Mouse (Mus musculus): Measurements from ENCODE around the gene Ubp1. TPM values are rescaled to one million over a fixed set of nuclear protein-coding genes. Genes with fewer than 3 reads are reported as not detected.
A peak's percentile ranks its signal among the peaks of the same experiment; 100 is the strongest.

Gene Ubp1
- polyA plus RNA-seq, 1 experiment from 2014 or later, result 20.5 TPM

- H3K9ac ChIP-seq (replicated peaks; ENCODE audit: low read depth), result no peak overlapping the region
- H3K4me3 ChIP-seq (ENCODE audit: low read depth, low read length), result no peak overlapping the region
- TF ChIP-seq CTCF (IDR thresholded peaks at IDR 0.05) (no peak), EP300 (IDR thresholded peaks at IDR 0.05) (no peak)
- H3K27me3 ChIP-seq (replicated peaks; ENCODE audit: insufficient read depth, low read length), result no peaks in the 10 kb centered on the region
- H3K4me2 ChIP-seq (replicated peaks; ENCODE audit: low read depth, low read length), result no peak overlapping the region
- DNase-seq (ENCODE audit: low spot score) (no peak), ATAC-seq (no peak)
- H3K4me1 ChIP-seq (ENCODE audit: insufficient read depth, low read depth, low read length), result no peaks in the 10 kb centered on the region
- H3K9me3 ChIP-seq (ENCODE audit: low read length), result no peaks in the 10 kb centered on the region
- no peak overlapping the region for H3K27ac ChIP-seq (ENCODE audit: low read length)
- WGBS, result 86% methylated on average over 4 of the region's 4 CpGs
- peaks cover 28% of the 10 kb centered on the region; the same call in 1 of the 2 replicates for H3K36me3 ChIP-seq (ENCODE audit: insufficient read depth, low read length)
Observed at GRCm38 (mm10) chr9:113973857-113974256, 43.1 kb downstream of the Ubp1 start.

DNA sequence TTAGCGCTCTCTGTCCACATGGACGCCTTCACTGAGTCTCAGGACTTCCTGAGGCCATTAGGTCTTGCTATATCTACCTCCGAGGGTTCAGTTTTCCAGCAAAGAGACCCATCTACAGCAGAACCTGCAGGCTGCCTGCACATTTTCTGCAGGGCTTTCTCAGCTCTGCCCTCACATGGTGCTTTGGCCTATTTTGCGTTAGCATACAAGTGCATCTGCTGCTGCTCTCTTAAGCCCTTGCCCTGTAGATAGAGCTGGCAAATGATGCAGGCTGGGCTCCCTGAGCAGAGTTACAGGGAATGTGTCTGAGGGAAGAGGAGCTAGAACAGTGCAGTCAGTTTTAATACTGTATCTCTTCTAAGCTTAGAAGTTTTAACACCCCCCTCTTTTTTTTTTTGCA is 44.2 kb downstream of the Ubp1 start:
- H3K4me2 ChIP-seq (replicated peaks; ENCODE audit: low read depth, low read length), result no peak overlapping the region
- no peak overlapping the region for H3K9ac ChIP-seq (replicated peaks; ENCODE audit: low read depth)
- no peak overlapping the region for H3K27ac ChIP-seq (ENCODE audit: low read length)
- H3K9me3 ChIP-seq (ENCODE audit: low read length), result no peaks in the 10 kb centered on the region
- peaks cover 30% of the 10 kb centered on the region; the same call in 1 of the 2 replicates for H3K36me3 ChIP-seq (ENCODE audit: insufficient read depth, low read length)
- no peaks in the 10 kb centered on the region for H3K4me1 ChIP-seq (ENCODE audit: insufficient read depth, low read depth, low read length)
- no peak overlapping the region for H3K4me3 ChIP-seq (ENCODE audit: low read depth, low read length)
- 94% methylated on average over 4 of the region's 4 CpGs for WGBS
- DNase-seq (ENCODE audit: low spot score), result no peak
- TF ChIP-seq EP300 (IDR thresholded peaks at IDR 0.05) (no peak), CTCF (IDR thresholded peaks at IDR 0.05) (no peak)
- H3K27me3 ChIP-seq (replicated peaks; ENCODE audit: insufficient read depth, low read length), result no peaks in the 10 kb centered on the region
- no peak for ATAC-seq

DNA sequence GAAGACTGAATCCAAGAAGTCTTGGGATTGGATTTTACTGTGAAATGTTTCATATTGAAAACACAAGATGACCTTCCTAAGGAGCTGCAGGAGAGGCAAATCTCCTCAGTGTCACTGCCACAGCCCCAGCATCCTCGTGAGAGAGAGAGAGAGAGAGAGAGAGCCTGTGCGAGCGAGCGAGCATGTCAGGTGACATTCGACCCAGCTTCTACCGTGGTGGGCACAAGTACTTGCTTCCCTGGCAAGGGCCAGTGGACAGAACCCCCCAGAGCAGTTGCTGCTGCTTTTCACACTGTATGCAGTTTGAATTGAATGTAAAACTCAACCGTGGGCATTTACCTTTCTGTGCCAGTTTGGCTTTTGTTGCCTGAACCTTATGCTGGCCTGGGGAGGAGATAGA is 44.7 kb downstream of the Ubp1 start:
- no peak for ATAC-seq
- peaks cover 30% of the 10 kb centered on the region; the same call in 1 of the 2 replicates for H3K36me3 ChIP-seq (ENCODE audit: insufficient read depth, low read length)
- 79% methylated on average over 7 of the region's 7 CpGs for WGBS
- H3K9me3 ChIP-seq (ENCODE audit: low read length), result no peaks in the 10 kb centered on the region
- no peaks in the 10 kb centered on the region for H3K4me1 ChIP-seq (ENCODE audit: insufficient read depth, low read depth, low read length)
- no peak overlapping the region for H3K9ac ChIP-seq (replicated peaks; ENCODE audit: low read depth)
- TF ChIP-seq CTCF (IDR thresholded peaks at IDR 0.05) (no peak), EP300 (IDR thresholded peaks at IDR 0.05) (no peak)
- no peak overlapping the region for H3K4me2 ChIP-seq (replicated peaks; ENCODE audit: low read depth, low read length)
- no peak overlapping the region for H3K4me3 ChIP-seq (ENCODE audit: low read depth, low read length)
- no peaks in the 10 kb centered on the region for H3K27me3 ChIP-seq (replicated peaks; ENCODE audit: insufficient read depth, low read length)
- no peak overlapping the region for H3K27ac ChIP-seq (ENCODE audit: low read length)
- DNase-seq (ENCODE audit: low spot score), result no peak

DNA sequence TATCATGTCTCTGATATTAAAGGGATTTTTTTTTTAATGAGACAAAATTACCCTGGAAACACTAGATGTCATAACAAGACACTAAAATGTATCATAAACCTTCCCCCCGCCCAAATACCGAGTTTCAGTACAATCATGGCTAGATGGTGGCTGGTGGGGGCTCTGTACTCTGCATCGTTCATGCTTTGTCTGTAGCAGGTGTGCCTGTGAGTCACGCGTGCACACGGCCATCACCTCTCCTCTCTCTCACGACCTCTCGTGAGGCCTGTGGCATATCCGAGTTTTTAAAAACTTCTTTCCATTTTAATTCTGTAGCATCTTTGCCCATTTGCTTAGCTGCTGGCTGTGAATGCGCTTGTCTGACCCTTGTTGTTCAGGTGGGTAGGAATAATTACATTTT is 45.5 kb downstream of the Ubp1 start:
- H3K9me3 ChIP-seq (ENCODE audit: low read length), result no peaks in the 10 kb centered on the region
- H3K36me3 ChIP-seq (ENCODE audit: insufficient read depth, low read length), result peaks cover 30% of the 10 kb centered on the region; the same call in 1 of the 2 replicates
- no peak overlapping the region for H3K4me2 ChIP-seq (replicated peaks; ENCODE audit: low read depth, low read length)
- 92% methylated on average over 10 of the region's 10 CpGs for WGBS
- DNase-seq (ENCODE audit: low spot score) (no peak), ATAC-seq (no peak)
- TF ChIP-seq CTCF (IDR thresholded peaks at IDR 0.05), result no peak
- no peak for TF ChIP-seq EP300 (IDR thresholded peaks at IDR 0.05)
- H3K4me1 ChIP-seq (ENCODE audit: insufficient read depth, low read depth, low read length), result no peaks in the 10 kb centered on the region
- no peak overlapping the region for H3K4me3 ChIP-seq (ENCODE audit: low read depth, low read length)
- no peak overlapping the region for H3K27ac ChIP-seq (ENCODE audit: low read length)
- no peaks in the 10 kb centered on the region for H3K27me3 ChIP-seq (replicated peaks; ENCODE audit: insufficient read depth, low read length)
- H3K9ac ChIP-seq (replicated peaks; ENCODE audit: low read depth), result no peak overlapping the region

- H3K4me3 ChIP-seq (ENCODE audit: low read depth, low read length), result no peak overlapping the region
- H3K9ac ChIP-seq (replicated peaks; ENCODE audit: low read depth), result no peak overlapping the region
- ATAC-seq (peak; percentile 40), DNase-seq (ENCODE audit: low spot score) (no peak)
- no peak for TF ChIP-seq CTCF (IDR thresholded peaks at IDR 0.05)
- no peak for TF ChIP-seq EP300 (IDR thresholded peaks at IDR 0.05)
- no peaks in the 10 kb centered on the region for H3K9me3 ChIP-seq (ENCODE audit: low read length)
- WGBS, result 66% methylated on average over 11 of the region's 11 CpGs
- no peaks in the 10 kb centered on the region for H3K4me1 ChIP-seq (ENCODE audit: insufficient read depth, low read depth, low read length)
- no peaks in the 10 kb centered on the region for H3K27me3 ChIP-seq (replicated peaks; ENCODE audit: insufficient read depth, low read length)
- no peak overlapping the region for H3K27ac ChIP-seq (ENCODE audit: low read length)
- H3K36me3 ChIP-seq (ENCODE audit: insufficient read depth, low read length), result peaks cover 30% of the 10 kb centered on the region; the same call in 1 of the 2 replicates
- no peak overlapping the region for H3K4me2 ChIP-seq (replicated peaks; ENCODE audit: low read depth, low read length)
Observed at GRCm38 (mm10) chr9:113977225-113977840, 46.6 kb downstream of the Ubp1 start.

- ATAC-seq (no peak), DNase-seq (ENCODE audit: low spot score) (no peak)
- Histone ChIP-seq H3K4me3 (ENCODE audit: low read depth, low read length) (no peak overlapping the region), H3K36me3 (ENCODE audit: insufficient read depth, low read length) (peaks cover 23% of the 10 kb centered on the region; the same call in 1 of the 2 replicates), H3K9me3 (ENCODE audit: low read length) (no peaks in the 10 kb centered on the region), H3K4me1 (ENCODE audit: insufficient read depth, low read depth, low read length) (no peaks in the 10 kb centered on the region), H3K9ac (replicated peaks; ENCODE audit: low read depth) (no peak overlapping the region), H3K27ac (ENCODE audit: low read length) (no peak overlapping the region), H3K4me2 (replicated peaks; ENCODE audit: low read depth, low read length) (no peak overlapping the region), H3K27me3 (replicated peaks; ENCODE audit: insufficient read depth, low read length) (no peaks in the 10 kb centered on the region)
- TF ChIP-seq EP300 (IDR thresholded peaks at IDR 0.05) (no peak), CTCF (IDR thresholded peaks at IDR 0.05) (no peak)
- 67% methylated on average over 7 of the region's 7 CpGs for WGBS
Observed at GRCm38 (mm10) chr9:113978656-113979055, 47.9 kb downstream of the Ubp1 start.

Data from lung, postnatal 0 days (tissue).